Mouse (Mus musculus) intestine, embryonic 16.5 days (tissue): ENCODE data around the gene Fnbp1l. TPM values are rescaled to one million over a fixed set of nuclear protein-coding genes. Genes with fewer than 3 reads are reported as not detected.

Experiments
- ATAC-seq: fragments of 200-750 bp; cut with Nextera tagmentation; 2 replicates; pipeline ENCODE4 v1.8.0; 2017; ENCODE audit warnings: moderate TSS enrichment, moderate library complexity
- H3K27ac ChIP-seq: fragments of 300-500 bp; sonication (generic); 2 replicates; pipeline ENCODE4 v1.5.1; 2014; ENCODE audit warnings: mild to moderate bottlenecking, low read length
- H3K27me3 ChIP-seq: fragments of 300-500 bp; sonication (generic); replicated peaks from 2 replicates; pipeline ENCODE4 v1.6.1; 2014; ENCODE audit warnings: low read length, control low read depth, mixed read lengths; ENCODE audit not compliant: control insufficient read depth, insufficient read depth
- H3K36me3 ChIP-seq: fragments of 300-500 bp; sonication (generic); 2 replicates; pipeline ENCODE4 v1.6.1; 2014; ENCODE audit warnings: low read length, control low read depth; ENCODE audit not compliant: control insufficient read depth, insufficient read depth
- H3K4me1 ChIP-seq: fragments of 300-500 bp; sonication (generic); 2 replicates; pipeline ENCODE4 v1.6.1; 2014; ENCODE audit warnings: low read length, control low read depth, mixed read lengths; ENCODE audit not compliant: control insufficient read depth, insufficient read depth
- H3K4me2 ChIP-seq: fragments of 300-500 bp; sonication (generic); 2 replicates; pipeline ENCODE4 v1.6.1; 2014; ENCODE audit warnings: low read depth, low read length, control low read depth
- H3K4me3 ChIP-seq: fragments of 300-500 bp; sonication (generic); 2 replicates; pipeline ENCODE4 v1.5.1; 2014; ENCODE audit warnings: mild to moderate bottlenecking, low read length
- H3K9ac ChIP-seq: fragments of 300-500 bp; sonication (generic); 2 replicates; pipeline ENCODE4 v1.6.1; 2014; ENCODE audit warnings: low read depth, low read length
- H3K9me3 ChIP-seq: fragments of 300-500 bp; sonication (generic); 2 replicates; pipeline ENCODE4 v1.6.1; 2016; ENCODE audit warnings: low read length, control low read depth; ENCODE audit not compliant: control insufficient read depth
- WGBS: fragments of 180-500 bp; shearing (Covaris S2); extraction: QIAGEN DNeasy Blood & Tissue Kit; methylation state at CpG from one replicate; pipeline ENCODE4 v1.1.7; 2014; 5-methylcytosine and 5-hydroxymethylcytosine counted together
- polyA plus RNA-seq: library from polyadenylated mRNA; unstranded; fragments of >200 nt; fragmentation: Nextera tagmentation; extraction: Ambion mirVana; gene quantifications from 2 replicates; pipeline ENCODE4 v1.2.1, GENCODE M21; 2015

Gene Fnbp1l
- polyA plus RNA-seq, 1 experiment from 2014 or later = 29.6 TPM

- Histone ChIP-seq H3K27ac (peak overlapping the region; percentile 98; the same call in 1 of the 2 replicates), H3K36me3 (no peaks in the 10 kb centered on the region), H3K4me1 (peaks cover 16% of the 10 kb centered on the region), H3K9ac (peak overlapping the region; percentile 97), H3K9me3 (no peaks in the 10 kb centered on the region), H3K4me3 (peak overlapping the region; percentile 85), H3K27me3 (no peaks in the 10 kb centered on the region), H3K4me2 (peak overlapping the region; percentile 72)
- ATAC-seq = no peak
- 31% methylated on average over 9 of the region's 9 CpGs for WGBS
These were observed 1.7 kb downstream of the Fnbp1l start for GRCm38 (mm10) chr3:122617613-122618340.

DNA sequence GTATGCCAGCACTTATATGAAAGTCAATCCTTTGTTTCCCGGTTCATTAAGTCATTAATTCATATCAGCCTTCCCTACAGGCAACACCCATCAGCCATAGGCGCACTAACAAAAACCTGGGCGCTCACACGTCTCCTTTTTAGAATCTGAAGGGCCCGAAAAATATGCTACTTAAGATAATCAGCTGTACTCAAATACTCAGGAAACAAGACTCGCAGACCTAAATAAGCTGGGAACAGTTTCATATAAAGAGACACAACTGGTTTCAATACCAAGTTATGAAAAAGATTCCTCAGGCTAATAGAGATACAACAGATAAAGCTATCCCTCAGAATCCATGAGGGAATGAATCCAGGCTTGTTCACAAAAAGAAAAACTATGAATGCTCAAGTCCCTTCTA, 7.0 kb downstream of the Fnbp1l start:
- WGBS = 80% methylated on average over 6 of the region's 6 CpGs
- H3K4me3 ChIP-seq = no peak overlapping the region
- no peaks in the 10 kb centered on the region for H3K36me3 ChIP-seq
- no peak for ATAC-seq
- H3K27ac ChIP-seq = no peak overlapping the region
- H3K27me3 ChIP-seq = no peaks in the 10 kb centered on the region
- peaks cover 13% of the 10 kb centered on the region; the same call in 1 of the 2 replicates for H3K4me1 ChIP-seq
- no peak overlapping the region for H3K9ac ChIP-seq
- H3K9me3 ChIP-seq = no peaks in the 10 kb centered on the region
- H3K4me2 ChIP-seq = no peak overlapping the region

GRCm38 (mm10) chr3:122611761-122612160, 7.8 kb downstream of the Fnbp1l start:
- Histone ChIP-seq H3K4me2 (no peak overlapping the region), H3K27me3 (no peaks in the 10 kb centered on the region), H3K9ac (no peak overlapping the region), H3K36me3 (no peaks in the 10 kb centered on the region), H3K27ac (no peak overlapping the region), H3K4me1 (peaks cover 7% of the 10 kb centered on the region; the same call in 1 of the 2 replicates), H3K4me3 (no peak overlapping the region), H3K9me3 (no peaks in the 10 kb centered on the region)
- WGBS = 61% methylated on average over 5 of the region's 5 CpGs
- ATAC-seq = no peak

DNA sequence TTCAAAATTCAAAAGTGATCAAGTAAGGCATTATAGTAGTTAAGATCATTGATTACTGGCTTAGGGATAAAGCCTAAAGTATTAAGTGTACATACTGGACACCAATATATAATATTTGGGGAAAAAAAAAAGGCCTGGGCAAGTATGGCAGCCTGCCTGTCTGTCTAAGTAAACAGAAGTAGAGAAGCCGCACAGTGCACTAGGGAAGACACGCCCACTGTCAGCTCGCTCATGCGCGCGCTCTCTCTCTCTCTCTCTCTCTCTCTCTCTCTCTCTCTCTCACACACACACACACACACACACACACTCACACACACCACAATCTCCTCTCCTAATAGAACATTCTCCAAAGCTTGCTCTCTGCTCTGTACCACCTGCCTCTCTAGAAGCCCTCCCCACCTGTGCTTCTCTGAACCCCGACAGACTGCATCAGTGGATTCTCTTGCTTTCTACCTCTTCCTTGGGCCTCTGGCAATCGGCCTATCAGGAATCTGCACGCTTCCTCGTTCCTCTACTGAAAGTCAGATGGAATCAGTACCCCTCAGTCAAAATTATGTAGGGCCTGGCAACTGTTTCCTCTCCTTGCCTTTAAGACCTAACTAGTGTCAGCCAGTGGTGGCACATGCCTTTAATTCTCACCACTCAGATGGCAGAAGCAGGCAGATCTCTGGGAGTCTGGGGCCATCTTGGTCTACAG, 13.3 kb downstream of the Fnbp1l start:
- peak; percentile 41; the same call in 1 of the 2 replicates for ATAC-seq
- H3K27me3 ChIP-seq = no peaks in the 10 kb centered on the region
- WGBS = 62% methylated on average over 10 of the region's 10 CpGs
- H3K4me3 ChIP-seq = no peak overlapping the region
- H3K36me3 ChIP-seq = no peaks in the 10 kb centered on the region
- H3K27ac ChIP-seq = no peak overlapping the region
- H3K9ac ChIP-seq = no peak overlapping the region
- no peaks in the 10 kb centered on the region for H3K9me3 ChIP-seq
- no peak overlapping the region for H3K4me2 ChIP-seq
- H3K4me1 ChIP-seq = no peaks in the 10 kb centered on the region

DNA sequence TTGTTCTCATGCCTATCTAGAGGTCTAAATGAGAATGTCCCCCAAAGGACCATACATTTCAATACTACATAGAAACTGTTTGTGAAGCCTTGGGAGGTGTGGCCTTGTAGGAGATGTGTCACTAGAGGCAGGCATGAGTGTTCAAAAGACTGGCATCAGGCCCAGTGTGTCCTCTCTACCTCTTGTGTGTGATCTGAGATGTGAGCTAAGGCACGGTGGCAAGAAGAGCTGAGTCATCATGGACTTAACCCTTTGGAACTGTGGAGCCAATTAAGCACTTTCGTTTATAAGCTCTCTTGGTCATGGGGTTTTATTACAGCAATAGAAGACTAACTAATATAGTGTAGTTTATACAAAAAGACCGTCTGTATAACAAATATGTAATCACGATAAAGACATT, 16.3 kb downstream of the Fnbp1l start:
- Histone ChIP-seq H3K4me1 (no peaks in the 10 kb centered on the region), H3K27me3 (no peaks in the 10 kb centered on the region), H3K9me3 (no peaks in the 10 kb centered on the region), H3K4me2 (no peak overlapping the region), H3K36me3 (no peaks in the 10 kb centered on the region), H3K4me3 (no peak overlapping the region), H3K9ac (no peak overlapping the region), H3K27ac (no peak overlapping the region)
- 49% methylated on average over 4 of the region's 4 CpGs for WGBS
- ATAC-seq = peak; percentile 61

DNA sequence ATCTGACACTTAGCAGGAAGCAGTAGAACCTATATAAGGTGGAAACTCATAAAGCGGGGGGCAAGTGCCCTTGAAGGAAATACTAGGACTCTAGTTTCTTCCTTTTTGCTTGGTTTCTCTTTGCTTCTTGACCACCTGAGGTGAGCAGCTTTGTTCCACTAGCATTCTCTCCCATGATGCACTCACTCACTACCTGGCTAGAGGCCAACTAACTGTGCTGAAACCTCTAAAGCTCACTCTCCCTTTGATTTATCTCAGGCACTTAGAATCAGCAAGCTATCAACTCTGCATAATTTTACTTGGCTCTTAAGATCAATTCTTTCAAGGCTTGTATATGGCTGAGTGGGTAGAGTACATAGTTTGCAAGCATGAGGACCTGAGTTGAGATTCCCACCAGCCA, 17.1 kb downstream of the Fnbp1l start:
- Histone ChIP-seq H3K4me2 (no peak overlapping the region), H3K4me1 (no peaks in the 10 kb centered on the region), H3K4me3 (no peak overlapping the region), H3K27ac (no peak overlapping the region), H3K27me3 (no peaks in the 10 kb centered on the region), H3K9ac (no peak overlapping the region), H3K9me3 (no peaks in the 10 kb centered on the region), H3K36me3 (no peaks in the 10 kb centered on the region)
- WGBS = 97% methylated on average over 1 of the region's 1 CpGs
- ATAC-seq = no peak

DNA sequence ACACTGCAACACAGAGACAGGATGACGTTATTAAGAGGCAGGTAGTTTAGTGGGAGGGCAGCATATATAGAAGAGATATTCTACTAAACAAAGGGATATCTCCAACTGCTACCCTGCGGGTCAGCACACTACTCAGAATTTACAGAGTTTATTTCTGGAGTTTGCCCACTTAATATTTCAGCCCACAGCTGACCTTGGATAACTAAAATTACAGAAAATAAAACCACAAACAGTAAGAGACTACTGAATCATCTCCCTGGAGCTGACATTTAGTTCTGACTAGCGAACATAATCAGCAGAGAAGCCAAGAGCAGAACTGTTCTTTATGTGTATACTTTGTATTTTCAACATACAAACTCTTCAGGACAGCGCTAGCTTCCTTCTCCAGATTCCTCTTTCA, 20.2 kb downstream of the Fnbp1l start:
- no peak overlapping the region for H3K4me3 ChIP-seq
- 70% methylated on average over 4 of the region's 4 CpGs for WGBS
- H3K27me3 ChIP-seq = no peaks in the 10 kb centered on the region
- H3K27ac ChIP-seq = no peak overlapping the region
- H3K4me1 ChIP-seq = no peaks in the 10 kb centered on the region
- no peaks in the 10 kb centered on the region for H3K36me3 ChIP-seq
- no peak for ATAC-seq
- no peaks in the 10 kb centered on the region for H3K9me3 ChIP-seq
- no peak overlapping the region for H3K9ac ChIP-seq
- no peak overlapping the region for H3K4me2 ChIP-seq

DNA sequence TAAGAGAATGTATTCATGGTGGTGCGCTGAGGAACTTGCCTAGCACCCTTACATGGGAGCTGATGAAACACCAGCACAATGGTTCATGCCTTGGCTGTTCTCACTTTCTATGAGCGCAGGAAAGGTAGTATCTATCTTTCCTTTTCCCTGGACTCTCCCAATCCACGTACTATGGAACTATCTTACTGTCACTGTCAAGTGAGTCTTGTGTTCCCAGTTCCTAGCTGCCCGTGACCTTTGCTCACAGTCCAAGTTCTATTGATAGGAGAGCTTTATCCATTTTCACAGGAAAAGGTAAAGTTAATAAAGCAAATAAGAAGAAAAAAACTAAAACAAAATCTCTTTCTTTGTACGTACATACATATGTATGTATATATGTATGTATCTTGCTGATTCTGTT, 28.7 kb downstream of the Fnbp1l start:
- Histone ChIP-seq H3K27ac (peak overlapping the region; percentile 40), H3K9ac (no peak overlapping the region)

DNA sequence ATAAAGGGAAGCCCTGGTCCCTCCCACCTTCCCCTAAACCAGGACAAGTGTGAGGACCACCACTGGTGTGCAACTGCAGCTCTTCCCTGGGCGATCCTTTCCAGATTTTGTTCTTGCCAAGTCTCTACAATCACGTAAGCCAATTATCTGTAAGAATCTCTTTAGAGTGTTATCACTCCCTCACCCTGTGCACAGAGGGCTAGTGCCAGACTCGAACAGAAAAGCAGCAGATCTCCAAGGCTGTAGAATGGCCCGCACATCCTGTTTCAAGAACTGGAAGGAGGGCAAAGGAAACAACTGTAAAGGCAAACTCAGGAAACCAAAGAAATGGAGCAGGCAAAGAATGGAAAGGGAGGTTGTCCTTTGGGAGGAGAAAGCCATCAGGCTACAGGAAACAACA, 29.2 kb downstream of the Fnbp1l start:
- no peak overlapping the region for H3K4me3 ChIP-seq
- ATAC-seq = peak; percentile 58; the same call in 1 of the 2 replicates
- H3K4me2 ChIP-seq = no peak overlapping the region
- H3K27me3 ChIP-seq = no peaks in the 10 kb centered on the region
- H3K27ac ChIP-seq = peak overlapping the region; percentile 40
- no peaks in the 10 kb centered on the region for H3K36me3 ChIP-seq
- peaks cover 11% of the 10 kb centered on the region; the same call in 1 of the 2 replicates for H3K4me1 ChIP-seq
- H3K9me3 ChIP-seq = no peaks in the 10 kb centered on the region
- 57% methylated on average over 4 of the region's 4 CpGs for WGBS
- no peak overlapping the region for H3K9ac ChIP-seq

More for the DNA sequence above, 28.7 kb downstream of the Fnbp1l start:
- H3K27me3 ChIP-seq = no peaks in the 10 kb centered on the region
- ATAC-seq = peak; percentile 75
- WGBS = 75% methylated on average over 5 of the region's 5 CpGs
- no peak overlapping the region for H3K4me2 ChIP-seq
- H3K4me1 ChIP-seq = peaks cover 11% of the 10 kb centered on the region; the same call in 1 of the 2 replicates
- no peaks in the 10 kb centered on the region for H3K9me3 ChIP-seq
- no peak overlapping the region for H3K4me3 ChIP-seq
- H3K36me3 ChIP-seq = no peaks in the 10 kb centered on the region
